Mouse (Mus musculus): ENCODE data around the gene Ahsg. TPM values are rescaled to one million over a fixed set of nuclear protein-coding genes. Genes with fewer than 3 reads are reported as not detected.

The Ahsg gene
- total and polyA plus RNA-seq, 3 experiments = 0.13 TPM; not detected in 2

DNA sequence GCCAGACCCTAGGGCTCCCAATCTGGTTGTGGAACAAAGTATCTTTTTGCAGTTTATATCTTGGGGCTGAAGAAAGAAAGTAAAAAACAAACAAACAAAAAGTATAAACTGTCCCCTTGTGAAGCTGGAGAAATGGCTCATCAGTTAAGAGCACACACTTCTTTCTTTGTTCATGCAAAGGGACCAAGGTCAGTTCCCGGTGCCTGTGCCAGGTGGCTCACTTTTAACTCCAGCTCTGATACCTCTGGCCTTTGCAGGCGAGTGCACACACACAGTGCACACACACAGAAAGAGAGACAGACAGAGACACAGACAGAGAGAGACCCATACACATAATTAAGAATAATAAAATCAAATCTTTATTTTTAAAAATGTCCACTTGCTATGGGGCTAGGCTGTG is 5.5 kb downstream of the Ahsg start:
- H3K4me1 ChIP-seq (ENCODE audit: control insufficient read depth in 1 of 2, insufficient read depth in 2 of 2, low read length in 2 of 2) = no peaks in the 10 kb centered on the region
- no peaks in the 10 kb centered on the region for H3K79me2 ChIP-seq (ENCODE audit: control insufficient read depth, insufficient read depth, low read length, poor library complexity)
- peaks cover 2% of the 10 kb centered on the region in 2 experiments; a peak in 2 of 4 replicates for H3K27me3 ChIP-seq (ENCODE audit: control insufficient read depth in 1 of 2, insufficient read depth in 2 of 2, low read length in 2 of 2)
- no peak overlapping the region for H3K9ac ChIP-seq (ENCODE audit: control insufficient read depth, low read depth, low read length, poor library complexity, severe bottlenecking)
- H3K4me3 ChIP-seq (ENCODE audit: control insufficient read depth in 1 of 2, insufficient read depth in 1 of 2, low read depth in 2 of 2, low read length in 2 of 2) = no peak overlapping the region
- no peaks in the 10 kb centered on the region for H3K9me3 ChIP-seq (replicated peaks; ENCODE audit: insufficient read depth, low read length)
- H3K27ac ChIP-seq (ENCODE audit: control insufficient read depth, low read depth, low read length) = no peak overlapping the region
- no peaks in the 10 kb centered on the region for H3K36me3 ChIP-seq (ENCODE audit: control insufficient read depth in 1 of 2, insufficient read depth in 2 of 2, low read length in 2 of 2)
- TF ChIP-seq E2F4 (IDR thresholded peaks at IDR 0.05; ENCODE audit: borderline replicate concordance, low read depth, low read length) (no peak), TCF12 (IDR thresholded peaks at IDR 0.05; ENCODE audit: low read depth, low read length) (no peak), EP300 (IDR thresholded peaks at IDR 0.05; ENCODE audit: low read depth in 1 of 2, low read length in 2 of 2) (no peak), GATA1 (IDR thresholded peaks at IDR 0.05; ENCODE audit: low read depth, low read length) (no peak), POLR2AphosphoS5 (IDR thresholded peaks at IDR 0.05; ENCODE audit: borderline replicate concordance, low read depth, low read length) (no peak), ELF1 (IDR thresholded peaks at IDR 0.05; ENCODE audit: low read depth, low read length) (no peak), HCFC1 (IDR thresholded peaks at IDR 0.05; ENCODE audit: low read depth, low read length) (no peak), MYC (IDR thresholded peaks at IDR 0.05; ENCODE audit: low read depth, low read length) (no peak), NRF1 (IDR thresholded peaks at IDR 0.05; ENCODE audit: insufficient read depth, low read depth, low read length, poor library complexity, severe bottlenecking) (no peak), ZKSCAN1 (IDR thresholded peaks at IDR 0.05; ENCODE audit: low read depth, low read length) (no peak), MXI1 (IDR thresholded peaks at IDR 0.05; ENCODE audit: low read depth, low read length) (no peak), CHD2 (IDR thresholded peaks at IDR 0.05; ENCODE audit: low read length) (no peak), MAFK (IDR thresholded peaks at IDR 0.05; ENCODE audit: borderline replicate concordance, low read depth, low read length) (no peak), RAD21 (IDR thresholded peaks at IDR 0.05; ENCODE audit: low read depth, low read length) (no peak), USF2 (IDR thresholded peaks at IDR 0.05; ENCODE audit: borderline replicate concordance in 1 of 2, insufficient read depth in 1 of 2, low read depth in 1 of 2, low read length in 2 of 2) (no peak)
- DNase-seq (ENCODE audit: low read depth, low spot score) = no peak

DNA sequence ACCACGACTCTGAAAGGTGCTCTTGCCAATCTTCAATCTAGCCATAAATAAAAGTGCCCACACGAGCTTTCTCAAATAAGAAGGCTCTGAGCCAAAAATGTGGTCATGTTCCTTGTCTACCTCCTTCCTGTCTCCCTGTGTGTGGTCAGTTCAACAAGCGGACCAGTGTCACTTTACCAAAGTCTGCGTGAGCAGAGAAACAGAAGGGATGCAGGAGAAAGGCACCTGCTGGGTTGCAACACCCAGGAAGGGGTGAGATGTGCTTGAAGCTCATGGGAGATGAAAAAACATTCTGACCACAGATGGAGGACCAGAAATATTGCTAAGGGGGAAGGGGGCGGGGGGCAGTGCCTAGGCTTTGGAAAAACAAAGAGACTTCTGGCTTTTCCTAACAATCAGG is 8.3 kb downstream of the Ahsg start:
- Histone ChIP-seq H3K79me2 (ENCODE audit: control insufficient read depth, insufficient read depth, low read length, poor library complexity) (no peaks in the 10 kb centered on the region), H3K4me3 (ENCODE audit: control insufficient read depth in 1 of 2, insufficient read depth in 1 of 2, low read depth in 2 of 2, low read length in 2 of 2) (no peak overlapping the region), H3K36me3 (ENCODE audit: control insufficient read depth in 1 of 2, insufficient read depth in 2 of 2, low read length in 2 of 2) (no peaks in the 10 kb centered on the region), H3K4me1 (ENCODE audit: control insufficient read depth in 1 of 2, insufficient read depth in 2 of 2, low read length in 2 of 2) (no peaks in the 10 kb centered on the region), H3K27me3 (ENCODE audit: control insufficient read depth in 1 of 2, insufficient read depth in 2 of 2, low read length in 2 of 2) (peaks cover 2% of the 10 kb centered on the region in 2 experiments; a peak in 2 of 4 replicates), H3K9me3 (replicated peaks; ENCODE audit: insufficient read depth, low read length) (no peaks in the 10 kb centered on the region), H3K27ac (ENCODE audit: control insufficient read depth, low read depth, low read length) (no peak overlapping the region), H3K9ac (ENCODE audit: control insufficient read depth, low read depth, low read length, poor library complexity, severe bottlenecking) (no peak overlapping the region)
- TF ChIP-seq BHLHE40 (IDR thresholded peaks at IDR 0.05; ENCODE audit: borderline replicate concordance, low read depth, low read length) = no peak
- no peak for TF ChIP-seq KAT2A (conservative IDR thresholded peaks at IDR 0.05; ENCODE audit: low read depth, low read length)
- no peak for TF ChIP-seq MAFK (IDR thresholded peaks at IDR 0.05; ENCODE audit: borderline replicate concordance, low read depth, low read length)
- TF ChIP-seq GATA1 (IDR thresholded peaks at IDR 0.05; ENCODE audit: low read depth, low read length) = no peak
- TF ChIP-seq POLR2AphosphoS2 (IDR thresholded peaks at IDR 0.05; ENCODE audit: low read length) = no peak
- no peak for TF ChIP-seq CTCF (IDR thresholded peaks at IDR 0.05 in 2 of 3, conservative IDR thresholded peaks at IDR 0.05 in 1 of 3; ENCODE audit: control insufficient read depth in 1 of 3, insufficient read depth in 1 of 3, low read depth in 2 of 3, low read length in 3 of 3, poor library complexity in 1 of 3, severe bottlenecking in 1 of 3)
- TF ChIP-seq USF1 (IDR thresholded peaks at IDR 0.05; ENCODE audit: low read depth, low read length) = no peak
- no peak for TF ChIP-seq ZKSCAN1 (IDR thresholded peaks at IDR 0.05; ENCODE audit: low read depth, low read length)
- TF ChIP-seq POLR2AphosphoS5 (IDR thresholded peaks at IDR 0.05; ENCODE audit: borderline replicate concordance, low read depth, low read length) = no peak
- TF ChIP-seq MEF2A (IDR thresholded peaks at IDR 0.05; ENCODE audit: extremely low read depth, insufficient replicate concordance, low read depth, low read length, poor library complexity, severe bottlenecking) = no peak
- TF ChIP-seq POLR2A (IDR thresholded peaks at IDR 0.05; ENCODE audit: control insufficient read depth in 1 of 2, insufficient read depth in 1 of 2, low read depth in 1 of 2, low read length in 2 of 2, poor library complexity in 1 of 2) = no peak
- no peak for TF ChIP-seq ZNF384 (IDR thresholded peaks at IDR 0.05; ENCODE audit: low read depth, low read length)
- TF ChIP-seq MYC (IDR thresholded peaks at IDR 0.05; ENCODE audit: low read depth, low read length) = no peak
- TF ChIP-seq MXI1 (IDR thresholded peaks at IDR 0.05; ENCODE audit: low read depth, low read length) = no peak
- no peak for TF ChIP-seq ZC3H11A (IDR thresholded peaks at IDR 0.05; ENCODE audit: low read depth, low read length)
- TF ChIP-seq ETS1 (IDR thresholded peaks at IDR 0.05; ENCODE audit: low read depth, low read length) = no peak
- TF ChIP-seq RAD21 (IDR thresholded peaks at IDR 0.05; ENCODE audit: low read depth, low read length) = no peak
- DNase-seq (ENCODE audit: low read depth, low spot score) = no peak

All from MEL (cell line).